9 mouse cellular contexts compared by ENCODE assay signal in the genomic region with DNA sequence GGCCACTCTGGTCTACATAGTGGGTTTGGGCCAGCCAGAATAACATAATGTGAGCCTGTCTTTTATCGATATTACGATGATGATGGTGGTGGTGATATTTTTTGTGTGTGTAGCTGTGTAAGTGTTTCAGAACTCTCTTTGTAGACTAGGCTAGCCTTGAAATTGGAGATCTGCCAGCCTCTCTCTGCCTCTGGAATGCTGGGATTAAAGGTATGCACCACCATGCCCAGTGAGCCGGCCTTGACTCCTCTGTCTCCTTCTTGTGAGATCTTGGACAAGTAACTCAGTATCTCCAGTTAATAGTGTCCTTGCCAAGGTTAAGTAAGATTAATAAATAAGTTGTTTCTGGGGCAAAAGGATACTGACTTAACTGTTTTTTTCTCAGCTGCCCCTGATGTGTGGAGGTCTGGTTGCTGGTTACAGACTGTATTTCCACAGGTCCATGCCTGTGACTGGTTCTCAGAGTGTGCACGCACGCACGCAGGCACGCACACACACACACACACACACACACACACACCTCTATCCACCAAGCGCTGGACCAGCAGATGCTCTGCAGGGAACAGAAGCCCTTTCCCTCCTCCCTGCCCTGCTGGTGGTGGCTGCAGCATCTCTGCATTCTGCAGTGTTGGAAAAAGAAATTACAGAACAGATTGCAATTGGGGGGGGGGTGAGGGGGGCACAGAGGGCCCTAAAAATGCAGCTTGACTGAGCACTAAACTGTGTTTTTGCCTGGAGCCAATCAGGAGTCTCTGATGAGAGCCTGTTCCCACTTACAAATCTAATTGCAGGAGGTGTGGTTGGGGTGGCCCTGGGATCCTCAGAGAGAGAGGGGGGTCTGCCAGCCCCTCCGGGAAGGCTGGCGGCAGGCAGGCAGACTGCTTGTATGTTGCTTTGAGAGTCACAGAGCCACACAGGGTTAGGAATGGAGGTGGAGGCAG. TPM values are rescaled to one million over a fixed set of nuclear protein-coding genes. Genes with fewer than 3 reads are reported as not detected.
DNase-seq lines count a peak whose midpoint lies in the region; ATAC-seq lines count a peak whose summit lies in the region.
"Had no signal": no experiment of that assay in that cellular context is flagged by ENCODE, and none has a peak within 500 bp of the region (broad histone marks: within the 10 kb centered on the region; RNA-seq: fewer than 3 reads in every experiment).

No protein-coding gene starts in this region.

- H3K27ac ChIP-seq in lung, embryonic 16.5 days (ENCODE audit: low read length), result peak overlapping the region; percentile 42; the same call in 1 of the 2 replicates
- H3K27ac ChIP-seq in heart, embryonic 16.5 days (ENCODE audit: low read length), result peak overlapping the region; percentile 41; the same call in 1 of the 2 replicates
- peak overlapping the region; percentile 52 for H3K27ac ChIP-seq in limb, embryonic 11.5 days (replicated peaks; ENCODE audit: low read depth, low read length)

- ATAC-seq in lung, embryonic 16.5 days (ENCODE audit: low read depth), result no peak
- ATAC-seq in heart, embryonic 16.5 days (replicated peaks; ENCODE audit: extremely low read depth, insufficient read depth, low FRiP score), result no peak
- no peak for ATAC-seq in limb, embryonic 11.5 days (ENCODE audit: insufficient number of reproducible peaks, low FRiP score, low TSS enrichment, low read depth)
- ATAC-seq in inflammation-experienced regulatory T-cells, adult 6 months, result no peak

- peaks cover 70% of the 10 kb centered on the region for H3K4me1 ChIP-seq in lung, embryonic 16.5 days (replicated peaks; ENCODE audit: control insufficient read depth, insufficient read depth, low read length)
- H3K4me1 ChIP-seq in heart, embryonic 16.5 days (ENCODE audit: control insufficient read depth, insufficient read depth, low read length), result peaks cover 82% of the 10 kb centered on the region
- peaks cover 78% of the 10 kb centered on the region for H3K4me1 ChIP-seq in limb, embryonic 11.5 days (ENCODE audit: control insufficient read depth, insufficient read depth, low read length)

- no peaks in the 10 kb centered on the region for H3K27me3 ChIP-seq in lung, embryonic 16.5 days (ENCODE audit: control insufficient read depth, insufficient read depth, low read depth, low read length)
- H3K27me3 ChIP-seq in heart, embryonic 16.5 days (ENCODE audit: control insufficient read depth, insufficient read depth, low read length), result no peaks in the 10 kb centered on the region
- H3K27me3 ChIP-seq in limb, embryonic 11.5 days (ENCODE audit: control insufficient read depth, insufficient read depth, low read length), result no peaks in the 10 kb centered on the region

- H3K36me3 ChIP-seq in lung, embryonic 16.5 days (ENCODE audit: control insufficient read depth, insufficient read depth, low read length), result no peaks in the 10 kb centered on the region
- no peaks in the 10 kb centered on the region for H3K36me3 ChIP-seq in heart, embryonic 16.5 days (ENCODE audit: control insufficient read depth, insufficient read depth)
- H3K36me3 ChIP-seq in limb, embryonic 11.5 days (ENCODE audit: control insufficient read depth, insufficient read depth, low read length), result no peaks in the 10 kb centered on the region

- DNase-seq in adrenal gland, adult (ENCODE audit: inconsistent age in 2 of 2, low spot score in 1 of 2), result peak; percentile 45 to 68
- DNase-seq in adrenal gland, postnatal 25 days, result no peak
- no peak for DNase-seq in lung, postnatal 14 days
- peak; percentile 47 for DNase-seq in limb, embryonic 11.5 days (ENCODE audit: low spot score)
- DNase-seq in frontal cortex, postnatal 10 days (ENCODE audit: low spot score in 2 of 2), result no peak
- DNase-seq: cerebellum, adult 9-10 months had no signal

- H3K4me3 ChIP-seq in lung, embryonic 16.5 days (ENCODE audit: low read length), result no peak overlapping the region
- H3K4me3 ChIP-seq in heart, embryonic 16.5 days (ENCODE audit: low read length), result no peak overlapping the region
- no peak overlapping the region for H3K4me3 ChIP-seq in limb, embryonic 11.5 days (ENCODE audit: low read depth, low read length)

- no peaks in the 10 kb centered on the region for H3K9me3 ChIP-seq in lung, embryonic 16.5 days (ENCODE audit: control insufficient read depth, low read length)
- H3K9me3 ChIP-seq in heart, embryonic 16.5 days (replicated peaks; ENCODE audit: control insufficient read depth, low read length), result no peaks in the 10 kb centered on the region
- no peaks in the 10 kb centered on the region for H3K9me3 ChIP-seq in limb, embryonic 11.5 days (ENCODE audit: control insufficient read depth, low read length)

- no peak overlapping the region for H3K4me2 ChIP-seq in lung, embryonic 16.5 days (ENCODE audit: low read depth, low read length)
- H3K4me2 ChIP-seq in heart, embryonic 16.5 days (ENCODE audit: low read depth, low read length), result no peak overlapping the region
- no peak overlapping the region; the same call in 1 of the 2 replicates for H3K4me2 ChIP-seq in limb, embryonic 11.5 days (ENCODE audit: low read depth, severe bottlenecking)

- WGBS in lung, embryonic 16.5 days, result 64% methylated on average over 10 of the region's 10 CpGs
- WGBS in heart, embryonic 16.5 days, result 59% methylated on average over 10 of the region's 10 CpGs
- WGBS in limb, embryonic 11.5 days, result 47% methylated on average over 10 of the region's 10 CpGs

- no peak overlapping the region for H3K9ac ChIP-seq in lung, embryonic 16.5 days (ENCODE audit: low read length)
- H3K9ac ChIP-seq in heart, embryonic 16.5 days (ENCODE audit: low read length), result 0 out of 2 replicates have a peak overlapping the region, but pooled peaks have one; percentile 1
- no peak overlapping the region for H3K9ac ChIP-seq in limb, embryonic 11.5 days (ENCODE audit: low read length)

RNA-seq across cellular contexts. Expression of a gene that starts 24.5 kb away (rescaled TPM):
- total RNA-seq in adrenal gland, postnatal 25 days (2021), result 50.9 and 52.6 TPM in 2 replicates
- polyA plus RNA-seq in lung, embryonic 16.5 days (2015; fragmentation: Nextera tagmentation; extraction: Ambion mirVana), result 22.4 and 24.9 TPM in 2 replicates
- 17.0 and 19.4 TPM in 2 replicates for polyA plus RNA-seq in heart, embryonic 16.5 days (2015; fragmentation: Nextera tagmentation; extraction: Ambion mirVana)
- 16.7 and 18.0 TPM in 2 replicates for polyA plus RNA-seq in limb, embryonic 11.5 days (2014; fragmentation: Nextera tagmentation; extraction: Ambion mirVana)
- 10 to 100 TPM; 24.1 to 26.3 (median 25.9) TPM for polyA plus RNA-seq in inflammation-experienced regulatory T-cells, adult 6 months (2017; shearing (Covaris generic))

RNA-seq across cellular contexts. Expression of a gene that starts 47.0 kb away (rescaled TPM):
- total RNA-seq in adrenal gland, postnatal 25 days (2021), result 50.3 and 61.0 TPM in 2 replicates
- 113 and 118 TPM in 2 replicates for polyA plus RNA-seq in lung, embryonic 16.5 days (2015; fragmentation: Nextera tagmentation; extraction: Ambion mirVana)
- 95.6 and 101 TPM in 2 replicates for polyA plus RNA-seq in heart, embryonic 16.5 days (2015; fragmentation: Nextera tagmentation; extraction: Ambion mirVana)
- 128 and 133 TPM in 2 replicates for polyA plus RNA-seq in limb, embryonic 11.5 days (2014; fragmentation: Nextera tagmentation; extraction: Ambion mirVana)
- polyA plus RNA-seq in inflammation-experienced regulatory T-cells, adult 6 months (2017; shearing (Covaris generic)), result 10 to 100 TPM; 25.9 to 27.1 (median 26.8) TPM

RNA-seq across cellular contexts. Expression of a gene that starts 47.2 kb away (rescaled TPM):
- 8.0 and 12.7 TPM in 2 replicates for total RNA-seq in adrenal gland, postnatal 25 days (2021)
- polyA plus RNA-seq in lung, embryonic 16.5 days (2015; fragmentation: Nextera tagmentation; extraction: Ambion mirVana), result 24.6 and 28.4 TPM in 2 replicates
- 10.0 and 11.4 TPM in 2 replicates for polyA plus RNA-seq in heart, embryonic 16.5 days (2015; fragmentation: Nextera tagmentation; extraction: Ambion mirVana)
- 15.2 and 15.6 TPM in 2 replicates for polyA plus RNA-seq in limb, embryonic 11.5 days (2014; fragmentation: Nextera tagmentation; extraction: Ambion mirVana)
- polyA plus RNA-seq in inflammation-experienced regulatory T-cells, adult 6 months (2017; shearing (Covaris generic)), result 1 to 10 TPM; 3.8 to 9.2 (median 8.7) TPM

Comparison
In these comparisons a context has a peak if more than half of its experiments do, and no peak if none do; other contexts are left out.
1. DNase-seq: peak in adrenal gland, adult (2 of 2) and limb, embryonic 11.5 days (single experiment); none in adrenal gland, postnatal 25 days (single experiment), lung, postnatal 14 days (single experiment) and frontal cortex, postnatal 10 days (0 of 2).
2. Peak in every context shown above with its lines, with median percentiles within 50 percentile points of each other: H3K27ac ChIP-seq.